Mouse (Mus musculus): ENCODE results near the gene 4930404N11Rik.

- peak; percentile 64 for TF ChIP-seq CTCF (IDR thresholded peaks at IDR 0.05; ENCODE audit: low read depth)
- no peak for TF ChIP-seq EP300 (IDR thresholded peaks at IDR 0.05; ENCODE audit: low read depth)
Measured at GRCm38 (mm10) chr10:81405588-81406201, 40.1 kb upstream of the 4930404N11Rik start.

Data from heart, postnatal 0 days (tissue).